Mouse (Mus musculus) limb, embryonic 11.5 days (tissue): ENCODE measurements around the gene Defb25. TPM values are rescaled to one million over a fixed set of nuclear protein-coding genes. Genes with fewer than 3 reads are reported as not detected.

ENCODE experiments used
- ATAC-seq: fragments of 200-750 bp; cut with Nextera tagmentation; 2 replicates; pipeline ENCODE4 v1.8.0; 2017; ENCODE audit warnings: low read depth; ENCODE audit not compliant: insufficient number of reproducible peaks, low FRiP score, low TSS enrichment
- DNase-seq: peaks from one replicate; pipeline ENCODE4 v3.0.0-alpha.2; 2015; ENCODE audit warnings: low spot score
- H3K27ac ChIP-seq: fragments of 300-500 bp; sonication (generic); replicated peaks from 2 replicates; pipeline ENCODE4 v1.5.1; 2014; ENCODE audit warnings: low read depth, mild to moderate bottlenecking, low read length
- H3K27me3 ChIP-seq: fragments of 300-500 bp; sonication (generic); 2 replicates; pipeline ENCODE4 v1.6.1; 2014; ENCODE audit warnings: mild to moderate bottlenecking, low read length, mixed read lengths; ENCODE audit not compliant: control insufficient read depth, insufficient read depth
- H3K36me3 ChIP-seq: fragments of 300-500 bp; sonication (generic); 2 replicates; pipeline ENCODE4 v1.6.1; 2014; ENCODE audit warnings: mild to moderate bottlenecking, low read length, moderate library complexity, mixed read lengths; ENCODE audit not compliant: control insufficient read depth, insufficient read depth
- H3K4me1 ChIP-seq: fragments of 300-500 bp; sonication (generic); 2 replicates; pipeline ENCODE4 v1.6.1; 2014; ENCODE audit warnings: low read length, mixed read lengths; ENCODE audit not compliant: control insufficient read depth, insufficient read depth
- H3K4me2 ChIP-seq: fragments of 300-500 bp; sonication (generic); 2 replicates; pipeline ENCODE4 v1.6.1; 2014; ENCODE audit warnings: low read depth, mild to moderate bottlenecking, moderate library complexity; ENCODE audit not compliant: severe bottlenecking
- H3K4me3 ChIP-seq: fragments of 300-500 bp; sonication (generic); 2 replicates; pipeline ENCODE4 v1.5.1; 2014; ENCODE audit warnings: low read depth, low read length
- H3K9ac ChIP-seq: fragments of 300-500 bp; sonication (generic); 2 replicates; pipeline ENCODE4 v1.6.1; 2014; ENCODE audit warnings: mild to moderate bottlenecking, low read length
- H3K9me3 ChIP-seq: fragments of 300-500 bp; sonication (generic); 2 replicates; pipeline ENCODE4 v1.6.1; 2016; ENCODE audit warnings: low read length; ENCODE audit not compliant: control insufficient read depth
- WGBS: fragments of 180-500 bp; shearing (Covaris S2); extraction: QIAGEN DNeasy Blood & Tissue Kit; methylation state at CpG from one replicate; pipeline ENCODE4 v1.1.7; 2014; 5-methylcytosine and 5-hydroxymethylcytosine counted together
- polyA plus RNA-seq: library from polyadenylated mRNA; unstranded; fragments of >200 nt; fragmentation: Nextera tagmentation; extraction: Ambion mirVana; gene quantifications from 2 replicates; pipeline ENCODE4 v1.2.1, GENCODE M21; 2014

Gene Defb25
- polyA plus RNA-seq, 1 experiment from 2014 or later, result not detected

DNA sequence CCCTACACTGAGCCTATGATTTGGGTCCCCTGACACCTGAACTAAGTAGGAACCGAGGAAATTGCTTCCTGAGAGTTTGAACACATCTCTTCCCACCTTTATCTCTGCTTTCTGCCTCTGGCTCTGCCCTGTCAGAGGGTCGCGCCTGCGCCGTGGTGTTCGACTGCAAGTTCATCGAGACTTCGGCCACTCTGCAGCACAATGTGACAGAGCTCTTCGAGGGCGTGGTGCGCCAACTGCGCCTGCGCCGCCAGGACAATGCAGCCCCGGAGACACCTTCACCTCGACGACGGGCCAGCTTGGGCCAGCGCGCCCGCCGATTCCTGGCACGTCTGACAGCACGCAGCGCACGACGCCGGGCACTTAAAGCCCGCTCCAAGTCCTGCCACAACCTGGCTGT is 11.5 kb upstream of the Defb25 start:
- no peaks in the 10 kb centered on the region for H3K9me3 ChIP-seq
- DNase-seq, result no peak
- H3K27me3 ChIP-seq, result no peaks in the 10 kb centered on the region
- 73% methylated on average over 29 of the region's 29 CpGs for WGBS
- no peak overlapping the region for H3K9ac ChIP-seq
- no peak overlapping the region for H3K27ac ChIP-seq
- H3K4me1 ChIP-seq, result peaks cover 3% of the 10 kb centered on the region; the same call in 1 of the 2 replicates
- no peaks in the 10 kb centered on the region for H3K36me3 ChIP-seq
- no peak for ATAC-seq
- no peak overlapping the region for H3K4me2 ChIP-seq
- H3K4me3 ChIP-seq, result no peak overlapping the region

DNA sequence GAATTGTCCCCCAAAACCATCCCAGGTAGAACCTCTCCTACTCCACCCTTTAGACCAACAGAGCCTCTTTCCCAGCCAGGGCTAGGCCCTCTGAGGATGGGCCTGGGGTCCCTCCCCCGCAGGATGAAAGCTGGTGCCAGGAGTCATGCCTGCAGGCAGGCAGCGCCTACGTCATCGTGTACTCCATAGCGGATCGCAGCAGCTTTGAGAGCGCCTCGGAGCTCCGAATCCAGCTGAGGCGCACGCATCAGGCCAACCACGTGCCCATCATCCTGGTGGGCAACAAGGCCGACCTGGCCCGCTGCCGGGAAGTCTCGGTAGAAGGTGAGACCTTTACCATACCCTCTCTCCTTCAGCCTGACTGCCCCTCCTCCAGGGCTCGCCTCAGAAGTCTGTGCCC is 10.5 kb upstream of the Defb25 start:
- WGBS, result 34% methylated on average over 17 of the region's 17 CpGs
- Histone ChIP-seq H3K9ac (no peak overlapping the region), H3K4me3 (no peak overlapping the region), H3K36me3 (no peaks in the 10 kb centered on the region), H3K27me3 (peaks cover 8% of the 10 kb centered on the region; the same call in 1 of the 2 replicates), H3K9me3 (no peaks in the 10 kb centered on the region), H3K4me2 (peak overlapping the region; percentile 37), H3K27ac (no peak overlapping the region), H3K4me1 (peaks cover 3% of the 10 kb centered on the region; the same call in 1 of the 2 replicates)
- no peak for ATAC-seq
- DNase-seq, result peak; percentile 44

DNA sequence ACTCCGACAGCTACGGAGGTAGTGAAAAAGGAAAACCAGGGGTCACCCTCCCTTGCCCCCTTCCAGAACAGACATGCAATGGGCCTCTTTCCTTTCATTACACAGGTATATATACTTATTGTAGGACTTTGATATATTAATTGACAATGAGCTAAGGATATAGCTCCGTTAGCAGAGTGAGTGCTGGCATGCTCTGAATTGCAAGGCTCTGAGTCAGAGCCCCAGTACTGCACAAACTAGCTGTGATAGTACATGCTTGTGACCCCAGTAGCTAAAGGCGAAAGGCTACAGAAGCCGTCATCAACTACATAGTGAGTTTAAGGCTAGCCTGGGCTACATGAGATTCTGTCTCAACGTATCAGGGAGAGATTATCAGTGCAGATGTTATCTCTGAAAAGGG is 7.1 kb upstream of the Defb25 start:
- no peak overlapping the region for H3K4me2 ChIP-seq
- no peak overlapping the region for H3K9ac ChIP-seq
- H3K4me3 ChIP-seq, result no peak overlapping the region
- ATAC-seq (no peak), DNase-seq (no peak)
- H3K4me1 ChIP-seq, result peaks cover 11% of the 10 kb centered on the region; the same call in 1 of the 2 replicates
- H3K27me3 ChIP-seq, result peaks cover 38% of the 10 kb centered on the region
- H3K9me3 ChIP-seq, result no peaks in the 10 kb centered on the region
- H3K36me3 ChIP-seq, result no peaks in the 10 kb centered on the region
- no peak overlapping the region for H3K27ac ChIP-seq
- 88% methylated on average over 6 of the region's 6 CpGs for WGBS

DNA sequence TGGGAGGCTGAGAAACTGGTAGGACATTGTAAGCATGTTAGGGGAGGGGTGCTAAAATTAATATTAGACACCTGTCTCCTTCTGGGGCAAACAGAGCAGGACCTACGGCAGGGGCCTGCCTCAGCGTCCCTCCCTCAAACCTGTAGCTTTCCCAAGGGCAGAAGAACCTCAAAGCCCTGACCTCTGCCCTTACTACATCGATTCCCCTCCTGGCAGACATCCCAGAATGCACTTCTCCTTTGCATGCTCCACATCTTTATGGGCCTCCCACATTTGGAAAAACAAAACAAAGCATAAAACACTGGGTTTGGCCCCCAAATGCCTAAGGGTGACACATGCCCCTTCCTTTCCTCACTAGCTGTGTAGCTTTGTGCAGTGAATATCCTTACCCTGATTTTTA is 6.4 kb upstream of the Defb25 start:
- no peak for ATAC-seq
- H3K4me1 ChIP-seq, result peaks cover 11% of the 10 kb centered on the region; the same call in 1 of the 2 replicates
- H3K36me3 ChIP-seq, result no peaks in the 10 kb centered on the region
- H3K27me3 ChIP-seq, result peaks cover 38% of the 10 kb centered on the region
- H3K27ac ChIP-seq, result no peak overlapping the region
- no peak for DNase-seq
- H3K4me3 ChIP-seq, result no peak overlapping the region
- WGBS, result 66% methylated on average over 3 of the region's 3 CpGs
- no peaks in the 10 kb centered on the region for H3K9me3 ChIP-seq
- no peak overlapping the region for H3K4me2 ChIP-seq
- H3K9ac ChIP-seq, result no peak overlapping the region

DNA sequence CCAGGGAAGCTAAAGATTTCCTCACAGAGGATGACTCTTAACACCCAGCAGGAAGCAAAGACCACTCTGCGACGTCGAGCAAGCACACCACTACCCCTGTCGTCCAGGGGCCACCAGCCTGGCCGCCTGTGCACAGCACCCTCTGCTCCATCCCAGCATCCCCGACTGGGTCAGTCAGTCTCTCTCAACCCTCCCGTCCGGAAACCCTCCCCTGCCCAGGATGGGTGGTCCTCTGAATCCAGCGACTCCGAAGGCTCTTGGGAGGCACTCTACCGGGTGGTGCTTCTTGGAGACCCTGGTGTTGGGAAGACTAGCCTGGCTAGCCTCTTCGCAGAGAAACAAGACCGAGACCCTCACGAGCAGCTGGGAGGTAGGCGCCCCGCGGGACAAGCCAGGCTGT is 5.2 kb upstream of the Defb25 start:
- Histone ChIP-seq H3K27ac (no peak overlapping the region), H3K9me3 (no peaks in the 10 kb centered on the region), H3K27me3 (peaks cover 38% of the 10 kb centered on the region), H3K36me3 (no peaks in the 10 kb centered on the region), H3K4me2 (peak overlapping the region; percentile 11; the same call in 1 of the 2 replicates), H3K4me3 (no peak overlapping the region), H3K4me1 (peaks cover 8% of the 10 kb centered on the region; the same call in 1 of the 2 replicates), H3K9ac (no peak overlapping the region)
- DNase-seq (no peak), ATAC-seq (no peak)
- 42% methylated on average over 17 of the region's 17 CpGs for WGBS

DNA sequence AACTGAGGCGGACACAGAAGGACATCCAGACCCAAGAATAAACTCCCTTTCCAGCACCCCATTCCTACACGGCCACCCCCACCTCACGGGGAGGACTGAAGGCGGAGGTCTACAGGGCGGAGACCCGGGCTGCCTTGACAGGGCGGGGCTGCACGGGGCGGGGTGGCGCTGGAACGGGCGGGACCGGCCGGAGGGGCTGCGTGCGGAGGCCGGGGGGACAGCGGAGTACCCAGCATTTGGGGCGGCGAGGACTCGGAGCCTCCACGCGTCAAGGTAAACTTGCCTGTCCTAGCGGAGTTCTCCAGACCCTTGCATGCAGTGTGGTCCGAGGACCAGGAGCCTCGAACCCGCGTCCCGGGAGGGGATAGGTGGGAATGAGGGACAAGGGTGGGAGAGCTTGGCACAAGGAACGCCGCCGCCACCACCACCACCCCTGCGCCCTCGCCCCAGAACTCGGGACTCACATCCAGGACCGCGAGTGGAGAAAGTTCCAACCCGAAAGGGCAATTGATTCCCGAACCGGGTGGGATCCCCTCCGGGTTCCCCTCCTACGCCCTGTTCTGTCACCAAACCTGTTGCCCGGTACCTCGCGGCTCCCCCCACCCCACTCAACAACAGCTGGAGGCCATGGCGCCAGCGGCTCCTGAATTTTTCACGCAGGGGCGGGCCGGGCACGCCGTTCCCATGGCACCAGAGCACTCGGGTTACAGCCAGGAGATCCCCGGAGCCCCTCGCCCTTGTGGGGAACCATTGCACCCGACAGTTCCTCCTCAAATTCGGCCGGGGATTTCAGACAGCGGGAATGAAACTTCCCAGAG is 4.1 kb upstream of the Defb25 start, which contains the start of gene Rem1:
Rem1 (plus strand) TSS at position 178 of the 818 bp plus-strand sequence.
- peak within 1 kb of the TSS; percentile 35 for H3K4me3 ChIP-seq
- ATAC-seq (peak; percentile 56; the same call in 1 of the 2 replicates), DNase-seq (peak; percentile 63)
- H3K27me3 ChIP-seq, result peaks cover 38% of the 10 kb centered on the region
- H3K4me1 ChIP-seq, result 0 out of 2 replicates have a peak, but pooled peaks cover 8% of the 10 kb centered on the region
- WGBS, result 2% methylated on average over 57 of the region's 59 CpGs
- no peak within 1 kb of the TSS for H3K27ac ChIP-seq
- peak within 1 kb of the TSS; percentile 51 for H3K4me2 ChIP-seq
- peak within 1 kb of the TSS; percentile 52 for H3K9ac ChIP-seq
- H3K36me3 ChIP-seq, result no peaks in the 10 kb centered on the region
- no peaks in the 10 kb centered on the region for H3K9me3 ChIP-seq

DNA sequence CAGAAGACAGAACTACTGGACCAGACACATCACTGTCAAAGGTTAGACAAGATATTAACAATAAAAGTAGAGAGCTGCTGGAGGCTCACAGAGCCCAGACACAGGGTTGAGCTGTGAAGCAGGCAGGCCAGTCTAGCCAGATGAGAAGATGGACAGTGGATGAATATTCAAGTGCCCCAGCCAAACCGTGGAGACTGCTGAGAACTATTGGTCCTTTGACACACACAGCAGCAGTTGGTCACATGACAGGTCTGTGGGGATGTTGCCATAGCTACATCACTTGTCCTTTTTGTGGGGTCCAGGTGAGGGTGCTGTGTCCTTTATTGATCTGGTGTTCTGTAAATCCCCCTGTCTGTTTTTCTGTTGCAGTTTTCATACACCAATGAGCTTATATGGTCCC is 2.4 kb upstream of the Defb25 start:
- ATAC-seq, result no peak
- peaks cover 38% of the 10 kb centered on the region for H3K27me3 ChIP-seq

DNA sequence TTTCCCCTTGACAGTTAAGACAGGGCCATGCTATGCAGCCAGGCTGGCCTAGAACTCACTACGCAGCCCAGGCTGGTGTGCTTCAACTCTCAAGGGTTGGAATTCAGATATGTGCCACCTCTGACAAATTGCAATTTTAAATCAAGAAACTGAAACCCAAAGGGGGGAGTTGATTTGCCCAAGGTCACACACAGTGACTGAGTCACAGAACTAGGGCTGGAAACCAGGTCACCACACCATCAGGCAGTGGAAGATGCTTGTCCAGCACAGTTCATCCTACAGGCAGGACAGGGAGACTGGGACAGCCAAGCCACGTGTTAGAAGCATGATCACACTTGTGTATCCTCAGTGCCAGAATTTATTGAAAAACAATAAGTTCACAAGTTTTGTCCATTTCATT is 1.7 kb upstream of the Defb25 start:
- H3K4me2 ChIP-seq, result no peak overlapping the region
- DNase-seq (no peak), ATAC-seq (no peak)
- WGBS, result 83% methylated on average over 2 of the region's 2 CpGs
- no peak overlapping the region for H3K27ac ChIP-seq
- no peaks in the 10 kb centered on the region for H3K9me3 ChIP-seq
- no peak overlapping the region for H3K9ac ChIP-seq
- peaks cover 38% of the 10 kb centered on the region for H3K27me3 ChIP-seq
- no peaks in the 10 kb centered on the region for H3K36me3 ChIP-seq
- H3K4me3 ChIP-seq, result no peak overlapping the region
- H3K4me1 ChIP-seq, result 0 out of 2 replicates have a peak, but pooled peaks cover 8% of the 10 kb centered on the region

More for the DNA sequence above, 2.4 kb upstream of the Defb25 start:
- no peak for DNase-seq
- 26% methylated on average over 1 of the region's 1 CpGs for WGBS
- H3K9ac ChIP-seq, result no peak overlapping the region
- H3K4me3 ChIP-seq, result no peak overlapping the region
- no peaks in the 10 kb centered on the region for H3K36me3 ChIP-seq
- 0 out of 2 replicates have a peak, but pooled peaks cover 8% of the 10 kb centered on the region for H3K4me1 ChIP-seq
- no peaks in the 10 kb centered on the region for H3K9me3 ChIP-seq
- no peak overlapping the region for H3K4me2 ChIP-seq
- no peak overlapping the region for H3K27ac ChIP-seq
